Mouse (Mus musculus) granulocyte monocyte progenitor cell, adult 5-6 weeks (primary cell): ENCODE results near the gene Shc1. TPM values are rescaled to one million over a fixed set of nuclear protein-coding genes. Genes with fewer than 3 reads are reported as not detected.

Experiments
- ATAC-seq: replicated peaks from 2 replicates; pipeline ENCODE4 v1.8.0; 2016; ENCODE audit warnings: mild to moderate bottlenecking, moderate TSS enrichment, inconsistent platforms; ENCODE audit not compliant: poor library complexity, severe bottlenecking
- total RNA-seq, 2 experiments: library from RNA; stranded (forward) in 1 of 2; stranded (reverse) in 1 of 2; fragments of 200-712, 200-1000 nt in 1 of 2; fragments of >200 nt in 1 of 2; fragmentation: Nextera tagmentation in 1 of 2; gene quantifications; 2 replicates each; pipeline ENCODE4 v1.2.3; 2014 to 2017

Shc1 gene
- total RNA-seq, 2 experiments from 2014 or later: 49.1 to 75.8 TPM

DNA sequence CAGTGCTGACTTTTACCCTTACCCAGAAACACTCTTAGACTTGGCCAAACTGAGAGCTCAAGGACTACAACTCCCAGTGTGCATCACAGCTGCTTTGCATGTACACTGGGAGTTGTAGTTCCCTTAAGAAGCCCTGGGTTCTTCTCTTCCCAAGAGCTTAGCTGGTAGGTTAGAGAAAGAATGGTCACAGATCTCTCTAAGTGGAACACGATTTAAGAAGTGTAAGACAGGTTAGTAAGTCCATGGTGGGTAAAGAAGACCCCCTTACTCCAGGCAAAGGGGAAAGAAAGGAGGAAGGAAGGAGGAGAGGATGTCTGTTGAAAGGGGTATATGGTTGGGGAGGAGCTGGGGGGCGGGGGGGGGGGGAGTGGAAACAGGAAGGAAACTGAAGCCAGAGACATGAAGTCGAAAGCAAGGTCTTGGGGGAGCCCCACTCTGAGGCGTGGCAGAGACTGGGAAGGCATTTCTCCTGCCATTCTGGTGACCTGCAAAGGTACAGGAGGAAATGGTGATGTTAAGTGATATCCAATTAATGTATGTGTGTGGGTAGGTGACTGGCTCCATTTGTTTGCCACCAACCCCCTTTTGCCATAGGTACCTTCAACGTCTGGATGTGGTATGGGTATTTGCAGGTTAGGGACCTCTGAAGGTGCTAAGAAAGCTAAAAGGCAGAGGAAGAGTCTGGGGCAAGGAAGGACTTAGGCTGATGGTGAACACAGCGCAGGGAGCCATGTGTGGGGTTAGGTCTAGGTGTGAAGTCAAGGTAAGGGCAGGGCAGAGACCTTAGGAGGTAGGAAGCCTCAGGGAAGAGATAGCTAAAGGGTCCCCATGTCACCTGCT, 29.1 kb upstream of the Shc1 start:
- peak; percentile 13 for ATAC-seq

DNA sequence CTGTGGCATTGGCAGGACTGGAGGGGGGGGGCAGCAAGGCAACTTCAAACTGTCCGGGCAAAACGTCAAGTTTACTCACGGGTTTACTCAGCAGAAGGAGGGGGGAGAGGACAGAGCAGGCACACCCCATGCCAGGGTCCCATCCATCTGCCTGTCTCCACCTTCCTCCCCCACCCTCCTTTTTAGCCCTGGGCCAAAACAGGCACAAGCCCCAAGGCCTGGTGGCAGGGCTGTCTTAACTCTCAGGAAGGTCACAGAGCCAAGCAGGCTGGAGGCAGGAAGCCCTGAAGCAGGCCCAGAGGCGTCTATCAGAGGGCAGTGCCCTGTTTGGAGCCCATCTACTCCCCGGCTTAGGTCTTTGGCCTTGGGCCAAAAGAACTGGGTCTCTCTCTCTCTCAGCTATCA, 28.1 kb upstream of the Shc1 start:
- ATAC-seq: no peak

DNA sequence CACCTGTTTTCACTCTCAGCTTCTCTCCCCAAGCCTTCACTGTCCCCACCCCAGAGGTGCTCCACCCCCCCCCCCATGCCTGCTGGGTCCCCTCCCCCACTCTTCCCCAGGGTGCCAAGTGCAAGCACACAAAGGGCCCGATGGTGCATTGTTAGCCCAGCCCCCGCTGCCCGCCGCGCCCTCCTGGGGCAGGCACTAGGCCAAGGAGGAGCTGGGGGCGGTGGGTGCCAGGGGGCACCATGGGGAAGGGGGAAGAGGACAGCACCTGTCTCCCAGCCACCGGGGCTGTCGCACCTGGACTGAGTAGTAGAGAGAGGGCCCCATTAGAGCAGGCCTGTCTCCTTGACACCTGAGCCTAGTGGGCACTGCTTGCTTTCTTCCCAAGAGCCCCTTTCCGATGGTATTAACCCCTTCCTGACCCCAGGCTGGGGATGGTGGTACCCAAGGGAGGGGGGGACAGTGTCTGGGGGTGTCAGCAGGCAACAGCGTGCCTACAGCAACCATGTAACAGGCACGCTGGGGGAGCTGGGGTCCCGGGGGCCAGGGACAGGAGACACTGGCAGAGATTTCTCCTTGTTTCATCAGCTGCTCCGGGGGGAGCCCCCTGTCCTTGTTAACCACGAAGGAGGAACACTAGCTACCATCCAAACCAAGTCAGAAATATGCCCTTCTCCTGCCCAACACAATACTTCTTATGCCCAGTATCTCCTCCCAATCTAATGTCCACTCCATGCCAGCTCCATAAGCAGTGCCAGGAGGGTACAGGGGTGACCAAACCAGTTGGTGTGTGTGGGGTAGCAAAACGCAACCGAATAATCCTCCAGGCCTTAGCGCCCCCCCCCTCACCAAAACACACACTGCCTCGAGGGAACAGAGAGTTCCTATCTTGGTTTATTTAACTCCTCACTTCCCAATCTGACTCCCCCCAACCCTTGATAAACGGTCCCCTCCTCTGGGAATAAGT, 27.3 kb upstream of the Shc1 start:
- no peak for ATAC-seq

DNA sequence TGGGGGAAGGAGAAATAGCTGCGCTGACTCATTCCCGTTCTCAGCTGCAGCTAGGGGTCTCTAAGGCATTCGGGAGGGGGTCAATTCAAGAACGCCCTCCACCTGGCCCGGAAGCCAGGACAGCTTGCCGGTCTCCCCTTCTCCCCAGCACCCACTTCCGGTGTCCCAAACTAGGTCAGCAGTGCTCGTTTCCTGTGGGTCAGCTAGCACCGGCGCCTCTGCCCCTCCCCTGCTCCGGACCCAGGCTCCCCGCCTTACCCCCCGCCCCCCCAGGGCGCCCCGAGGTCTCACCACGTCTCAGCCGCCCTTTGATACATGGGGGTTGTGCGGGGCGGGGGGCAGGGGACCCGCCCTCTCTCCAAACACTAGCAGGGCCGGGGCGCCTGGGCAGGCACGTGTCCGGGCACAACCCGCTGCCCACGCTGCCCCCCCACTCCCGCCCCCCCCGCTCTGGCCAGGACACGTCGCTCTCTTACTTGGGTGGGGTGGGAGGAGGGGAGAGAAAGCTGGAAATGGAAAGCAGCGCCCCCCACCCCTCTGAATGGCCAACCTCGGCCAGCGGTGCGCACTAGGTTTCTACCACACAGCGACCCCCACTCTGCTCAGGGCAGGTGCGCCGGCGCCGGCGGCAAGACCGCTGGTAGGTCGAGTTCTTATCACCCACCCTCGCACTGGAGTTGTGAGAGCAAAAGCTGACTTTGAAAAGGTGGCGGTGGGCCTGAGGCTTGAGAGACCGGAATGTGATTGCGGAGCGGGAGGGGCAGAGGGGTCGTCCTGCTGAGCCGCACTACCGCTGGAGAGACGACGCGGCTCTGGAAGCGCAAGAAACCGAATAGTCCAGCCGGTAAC, 26.4 kb upstream of the Shc1 start:
- no peak for ATAC-seq

DNA sequence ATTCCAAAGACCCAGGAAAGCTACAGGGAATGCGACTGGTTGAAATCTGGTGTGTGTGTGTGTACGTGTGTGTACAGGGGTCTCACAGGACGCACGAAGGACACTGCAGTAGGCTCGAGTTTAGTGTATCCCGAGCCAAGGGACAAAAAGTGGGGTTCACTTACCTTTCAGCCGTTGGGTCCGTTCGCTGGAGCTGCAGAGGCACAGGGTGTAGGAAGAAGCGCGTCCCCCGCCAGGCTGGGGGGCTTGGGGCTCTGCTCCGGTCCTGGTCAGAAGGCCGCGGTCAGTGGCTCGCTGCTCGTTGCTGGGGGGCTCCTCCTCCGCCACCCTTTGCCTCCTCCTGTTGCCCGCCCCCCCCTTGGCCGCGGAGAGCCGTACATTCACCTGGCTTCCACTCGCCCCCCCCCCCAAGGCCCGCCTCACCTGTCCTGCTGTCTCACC, 25.4 kb upstream of the Shc1 start:
- ATAC-seq: no peak

DNA sequence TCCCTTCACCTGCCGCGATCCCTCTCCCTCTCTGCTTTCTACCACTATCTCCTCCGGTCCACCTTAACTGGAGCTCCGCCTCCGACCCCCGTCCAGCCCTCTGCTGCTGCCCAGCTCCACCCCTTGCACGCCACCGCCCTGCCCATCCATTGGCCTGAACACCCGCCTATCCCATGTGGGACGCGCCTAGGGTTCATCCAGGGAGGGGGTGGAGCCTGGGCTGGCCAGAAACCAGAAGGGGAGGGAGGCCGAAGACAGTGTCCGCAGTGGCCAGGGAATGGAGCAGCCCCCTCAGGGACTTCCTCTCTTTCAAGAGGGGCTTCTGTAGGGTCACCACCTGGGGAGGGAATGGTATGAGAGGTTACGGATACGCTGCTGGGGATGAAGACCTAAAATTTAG, 24.6 kb upstream of the Shc1 start:
- peak; percentile 77 for ATAC-seq

DNA sequence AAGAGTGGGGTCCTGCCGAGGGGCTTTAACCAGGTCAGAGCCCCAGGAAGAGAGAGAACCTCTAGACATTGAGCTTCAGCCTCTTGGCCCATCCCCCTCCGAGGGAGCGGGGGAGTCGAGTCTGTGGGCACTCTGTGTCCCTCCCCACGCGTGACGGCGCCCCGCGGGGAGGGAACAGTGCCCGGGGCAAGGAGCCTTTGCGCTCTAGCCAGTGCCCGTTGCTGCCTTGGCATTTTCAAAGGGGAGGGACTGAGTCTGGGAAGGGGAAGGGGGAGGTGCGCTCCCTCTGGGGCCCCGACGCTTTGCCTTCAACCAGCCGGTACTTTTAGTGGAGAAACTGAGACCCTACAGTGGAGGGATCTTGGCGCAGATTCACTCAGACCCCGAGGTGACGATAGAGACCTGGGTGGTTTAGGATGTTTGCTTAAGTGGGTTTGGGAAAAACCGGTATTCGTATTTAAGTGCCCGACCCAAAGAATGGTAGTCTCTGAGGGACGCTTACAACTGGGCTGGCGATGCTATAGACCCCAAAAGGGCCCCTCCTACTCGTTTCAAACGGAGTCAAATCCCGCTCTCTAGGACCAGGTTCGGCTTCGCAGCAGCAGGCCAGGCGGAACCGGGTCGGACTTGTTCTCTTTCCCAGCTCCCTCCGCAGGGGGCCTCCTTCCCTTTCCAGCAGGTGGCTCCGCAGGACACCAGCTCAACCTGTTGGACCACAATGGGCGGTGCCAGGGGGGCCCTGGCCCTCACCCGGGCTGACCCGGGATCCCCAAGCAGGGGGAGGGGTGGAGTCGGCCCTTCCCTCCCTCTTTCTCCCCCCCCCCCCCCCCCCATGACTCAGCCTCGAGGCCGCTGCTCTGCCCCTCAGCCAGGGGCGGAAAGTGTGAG, 24.0 kb upstream of the Shc1 start, which contains the start of gene Zbtb7b:
TSS of gene Zbtb7b (minus strand) at position 771 of the 888 bp plus-strand sequence.
- ATAC-seq: peak; percentile 33

DNA sequence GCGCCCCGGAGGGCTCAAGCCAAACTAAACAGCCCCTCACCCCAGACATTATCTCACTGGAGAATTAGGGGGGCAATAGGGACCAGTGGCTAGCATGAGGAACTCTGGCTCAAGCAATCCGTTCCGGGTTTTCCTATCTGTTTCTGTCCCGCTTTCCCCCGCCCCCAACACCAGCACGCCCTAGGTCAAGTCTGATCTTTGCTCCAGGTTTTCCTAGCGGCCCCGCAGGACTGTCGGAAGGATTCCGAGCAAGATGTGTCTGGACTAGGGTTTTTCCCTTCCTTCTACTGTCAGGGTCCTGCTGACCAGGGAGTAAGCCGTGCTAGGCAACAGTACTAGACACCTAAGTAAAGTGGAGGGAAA, 23.4 kb upstream of the Shc1 start:
- ATAC-seq: peak; percentile 33

DNA sequence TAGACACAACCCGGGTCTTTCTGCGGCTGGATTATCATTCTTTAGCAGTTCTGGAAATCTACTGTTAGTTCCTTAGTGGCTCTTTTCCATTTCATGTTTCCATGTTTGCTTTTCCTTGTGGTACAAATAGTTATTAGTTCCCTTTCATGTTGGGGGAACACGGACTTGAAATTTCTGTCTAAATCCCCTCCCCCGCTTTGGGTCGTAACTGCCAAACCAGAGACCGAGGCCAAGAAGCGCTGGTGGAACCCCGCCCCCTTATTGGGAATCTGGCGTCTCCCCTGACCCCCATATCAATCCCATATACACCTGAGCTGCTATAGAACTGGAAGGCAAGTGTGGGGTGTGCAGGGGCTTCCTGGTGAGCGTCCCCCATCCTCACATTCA, 22.8 kb upstream of the Shc1 start:
- no peak for ATAC-seq

DNA sequence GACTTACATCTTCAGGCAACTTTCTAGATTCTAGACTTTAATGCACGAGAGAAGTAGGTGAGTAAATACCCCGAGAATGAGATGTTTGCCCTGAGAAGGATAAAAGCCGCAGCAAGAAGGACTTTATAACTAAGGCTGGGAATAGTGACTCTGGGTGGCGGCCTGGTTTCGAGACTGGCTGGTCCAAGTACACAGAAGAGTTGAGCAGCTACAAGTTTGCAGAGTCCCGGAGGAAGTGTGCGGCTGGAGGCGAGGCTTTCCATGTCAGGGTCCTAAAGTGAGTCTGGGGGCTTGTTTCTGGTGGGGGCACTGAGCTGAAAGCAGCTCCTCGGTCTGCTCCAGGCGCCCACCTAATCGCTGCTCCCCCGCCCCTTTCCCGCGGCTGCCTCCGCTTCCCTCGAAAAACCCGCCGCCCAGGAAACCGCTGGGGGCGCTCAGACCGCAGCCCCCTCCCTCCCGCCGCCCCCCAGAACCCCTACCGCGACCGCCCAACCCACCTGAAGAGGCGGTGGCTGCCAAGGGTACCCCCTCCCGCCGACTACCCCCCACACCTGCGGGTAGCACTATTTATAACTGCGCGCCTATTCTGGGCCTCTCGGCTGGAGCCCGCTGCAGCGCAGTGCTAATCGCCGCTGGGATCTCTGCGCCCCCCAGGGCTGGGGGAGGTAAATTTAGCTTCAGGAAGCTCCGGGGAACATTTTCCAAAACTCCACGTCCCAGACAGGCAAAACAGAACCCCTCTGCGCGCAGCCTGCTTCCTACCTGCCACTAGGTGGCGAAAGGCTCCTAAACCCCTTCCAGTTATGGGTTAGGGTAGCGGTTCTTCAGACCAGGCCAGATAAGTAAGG, 22.2 kb upstream of the Shc1 start:
- ATAC-seq: no peak

DNA sequence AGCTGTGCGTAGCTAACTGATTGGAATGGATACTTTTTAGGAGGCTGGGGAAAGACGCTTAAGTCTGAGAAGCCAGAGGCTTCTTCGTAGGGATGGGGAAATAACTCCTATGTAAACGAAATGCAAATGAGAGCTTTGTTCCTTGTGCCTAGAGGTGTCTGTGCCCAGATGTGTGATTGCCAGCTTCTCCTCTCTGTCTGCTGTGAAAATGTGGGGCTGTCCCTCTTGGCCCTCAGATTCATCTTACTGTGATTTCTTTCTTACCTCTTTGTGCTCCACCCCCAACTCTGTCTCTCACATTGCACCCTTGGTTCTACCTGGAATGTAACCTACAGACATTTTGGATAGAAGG, 21.6 kb upstream of the Shc1 start:
- no peak for ATAC-seq

DNA sequence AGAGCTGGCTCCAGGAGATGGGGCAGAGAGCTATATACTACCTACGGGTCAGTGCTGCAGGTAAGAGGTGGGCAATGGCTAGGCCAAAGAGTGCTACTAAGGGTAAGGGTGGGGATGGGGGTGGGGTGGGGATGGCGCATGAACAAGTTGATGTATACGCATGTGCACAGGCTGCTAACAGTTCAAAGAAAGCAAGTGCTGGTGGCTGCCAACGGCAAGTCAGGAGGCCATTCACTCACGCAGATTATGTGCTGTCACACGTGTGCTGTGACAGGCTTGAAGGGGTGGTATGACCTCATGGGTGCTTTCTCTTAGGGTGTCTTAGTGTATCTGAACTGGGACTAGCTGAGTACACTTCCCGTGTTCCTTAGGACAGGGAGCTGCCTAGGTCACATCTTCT, 16.9 kb upstream of the Shc1 start:
- no peak for ATAC-seq

DNA sequence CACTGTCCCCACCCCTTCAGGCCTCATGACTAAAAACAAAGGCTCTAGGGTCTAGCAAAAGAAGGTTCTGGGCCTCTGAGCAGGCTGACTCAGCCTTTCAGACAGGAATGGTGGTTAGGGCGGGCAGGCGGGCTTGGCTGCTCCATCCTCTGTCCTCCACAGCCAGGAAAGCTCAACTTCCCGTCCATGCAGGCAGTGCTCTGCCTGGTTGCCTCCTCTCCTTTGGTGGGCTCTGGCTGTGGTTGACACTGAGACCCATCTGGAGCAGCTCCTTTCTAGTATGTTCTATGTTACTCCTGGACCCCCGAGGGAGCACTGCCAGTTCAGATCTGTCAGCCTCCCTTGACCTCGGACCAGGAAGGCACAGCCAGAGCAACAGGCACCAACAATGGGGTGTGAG, 15.6 kb upstream of the Shc1 start, which contains the start of gene Lenep:
TSS of gene Lenep (minus strand) at position 101 of the 400 bp plus-strand sequence.
- ATAC-seq: no peak

DNA sequence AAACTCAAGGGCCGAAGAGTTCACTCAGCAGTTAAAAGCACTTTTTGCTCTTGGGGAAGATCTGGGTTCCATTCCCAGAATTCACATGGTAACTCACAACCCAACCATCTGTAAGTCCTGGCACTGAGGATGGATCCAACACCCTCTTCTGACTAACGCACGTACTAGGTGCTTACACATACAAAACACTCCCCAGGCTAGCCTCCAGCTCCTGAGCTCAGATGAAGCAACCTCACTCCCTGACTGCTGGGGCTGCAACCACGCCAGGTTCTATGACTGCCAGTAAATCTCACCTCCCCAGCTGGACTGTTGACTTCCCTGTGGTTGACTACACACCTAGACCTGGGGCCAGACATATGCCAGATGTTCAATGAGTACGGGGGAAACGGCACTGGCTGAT, 11.4 kb upstream of the Shc1 start:
- ATAC-seq: no peak

DNA sequence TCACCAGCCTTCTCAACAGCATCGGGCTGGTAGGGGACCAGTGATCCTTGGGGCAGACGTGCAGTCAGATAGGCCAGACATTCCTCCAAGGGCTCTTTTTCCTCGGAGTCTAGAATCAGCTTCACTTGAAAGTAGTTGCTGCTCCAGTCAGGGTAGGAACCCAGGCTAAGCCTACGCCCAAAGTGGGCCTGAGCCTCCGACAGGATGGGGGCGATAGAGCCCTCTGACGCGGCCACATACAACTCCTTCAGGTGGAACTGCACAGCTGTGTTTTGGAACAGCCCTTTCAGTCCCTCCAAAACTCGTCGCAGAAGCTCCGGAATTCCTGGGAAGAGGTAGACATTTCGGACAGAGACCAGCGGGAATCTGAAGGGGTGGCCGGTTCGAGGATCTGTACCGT, 9.8 kb upstream of the Shc1 start:
- no peak for ATAC-seq

DNA sequence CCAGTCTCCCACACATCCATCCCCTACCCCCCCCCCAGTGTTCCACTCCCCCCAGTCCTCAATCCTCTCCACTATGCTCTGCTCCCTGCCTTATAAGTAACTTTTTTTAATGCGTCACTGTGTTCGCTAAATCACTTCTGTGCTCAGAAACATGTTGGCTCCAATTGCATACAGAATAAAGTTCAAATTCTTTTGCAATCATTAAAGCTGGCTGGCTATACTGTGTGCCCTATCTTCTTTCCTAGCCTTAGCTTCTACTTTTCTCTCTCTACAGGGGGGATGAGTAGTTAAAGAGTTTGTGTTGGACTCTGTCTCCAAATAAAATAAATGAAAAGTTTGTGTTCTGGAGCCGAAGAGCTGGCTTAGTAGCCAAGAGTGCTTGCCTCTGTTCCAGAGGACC, 8.5 kb upstream of the Shc1 start:
- ATAC-seq: no peak

DNA sequence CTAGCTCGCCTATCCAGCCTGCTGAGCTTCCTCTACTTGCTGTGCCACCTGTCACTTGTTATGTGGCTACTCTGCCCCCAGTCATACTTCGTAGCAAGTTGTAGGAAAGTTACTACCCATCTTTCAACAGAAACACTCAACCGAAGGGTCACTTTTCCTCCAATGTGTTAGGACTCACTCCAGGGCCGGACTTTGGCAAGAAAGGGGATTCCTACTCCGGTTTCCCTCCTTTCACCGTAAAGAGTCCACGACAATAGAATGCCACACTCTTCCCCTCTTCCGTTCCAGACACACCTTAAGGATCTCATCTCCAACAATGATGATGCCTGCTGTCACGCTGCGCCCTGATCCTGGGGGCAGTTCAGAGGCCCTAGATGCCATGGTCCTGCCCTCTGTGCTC, 7.4 kb upstream of the Shc1 start:
- ATAC-seq: no peak
